In genomic region chrX:48432599-48433526, GRCm38 (mm10) we compare ENCODE assay signal across 13 mouse cellular contexts. TPM values are rescaled to one million over a fixed set of nuclear protein-coding genes. Genes with fewer than 3 reads are reported as not detected.
DNase-seq lines count a peak whose midpoint lies in the region; ATAC-seq and TF ChIP-seq lines count a peak whose summit lies in the region.
"Had no signal": no experiment of that assay in that cellular context is flagged by ENCODE, and none has a peak within 500 bp of the region (broad histone marks: within the 10 kb centered on the region; RNA-seq: fewer than 3 reads in every experiment).

No protein-coding gene starts in this region.

- H3K27ac ChIP-seq in heart, embryonic 12.5 days (ENCODE audit: poor library complexity, severe bottlenecking), result no peak overlapping the region
- no peak overlapping the region for H3K27ac ChIP-seq in heart, adult 2 months
- 0 out of 2 replicates have a peak overlapping the region, but pooled peaks have one; percentile 20 for H3K27ac ChIP-seq in liver, embryonic 12.5 days
- H3K27ac ChIP-seq: embryonic facial prominence, embryonic 10.5 days; hindbrain, embryonic 14.5 days; midbrain, embryonic 15.5 days had no signal

- no peak for TF ChIP-seq POLR2A in heart, adult 2 months (IDR thresholded peaks at IDR 0.05; ENCODE audit: insufficient read depth, low read depth, low read length)

- no peak overlapping the region for H3K9ac ChIP-seq in heart, embryonic 12.5 days
- no peak overlapping the region for H3K9ac ChIP-seq in heart, adult 2 months (ENCODE audit: low read depth, low read length)
- no peak overlapping the region for H3K9ac ChIP-seq in liver, embryonic 12.5 days
- H3K9ac ChIP-seq: hindbrain, embryonic 14.5 days; midbrain, embryonic 15.5 days had no signal

- H3K27me3 ChIP-seq in heart, embryonic 12.5 days (replicated peaks), result no peaks in the 10 kb centered on the region
- no peaks in the 10 kb centered on the region for H3K27me3 ChIP-seq in heart, adult 2 months (ENCODE audit: control insufficient read depth, insufficient read depth, low read length)
- H3K27me3 ChIP-seq in liver, embryonic 12.5 days (replicated peaks), result no peaks in the 10 kb centered on the region
- H3K27me3 ChIP-seq: midbrain, embryonic 15.5 days had no signal

- WGBS in heart, embryonic 12.5 days, result 61% methylated on average over 15 of the region's 15 CpGs
- 64% methylated on average over 15 of the region's 15 CpGs for WGBS in heart, adult 2 months
- WGBS in liver, embryonic 12.5 days (ENCODE audit: insufficient replicate concordance), result 39% methylated on average over 15 of the region's 15 CpGs

- H3K36me3 ChIP-seq in heart, embryonic 12.5 days, result no peaks in the 10 kb centered on the region
- no peaks in the 10 kb centered on the region for H3K36me3 ChIP-seq in heart, adult 2 months (ENCODE audit: control insufficient read depth, insufficient read depth, low read length)
- H3K36me3 ChIP-seq in liver, embryonic 12.5 days, result no peaks in the 10 kb centered on the region
- H3K36me3 ChIP-seq: embryonic facial prominence, embryonic 10.5 days; midbrain, embryonic 15.5 days had no signal

- H3K4me3 ChIP-seq in heart, embryonic 12.5 days, result no peak overlapping the region
- no peak overlapping the region for H3K4me3 ChIP-seq in heart, adult 2 months
- H3K4me3 ChIP-seq in liver, embryonic 12.5 days, result no peak overlapping the region
- H3K4me3 ChIP-seq: embryonic facial prominence, embryonic 10.5 days; midbrain, embryonic 15.5 days had no signal

- no peak for TF ChIP-seq EP300 in heart, adult 2 months (IDR thresholded peaks at IDR 0.05; ENCODE audit: insufficient read depth, low read depth, low read length)

- ATAC-seq in heart, embryonic 12.5 days (ENCODE audit: insufficient number of reproducible peaks, low FRiP score), result no peak
- no peak for ATAC-seq in liver, embryonic 12.5 days
- ATAC-seq: midbrain, embryonic 15.5 days had no signal

- intact Hi-C loops in heart, adult 2 months (cut with DNase I), result no loop called here

- no peak for DNase-seq in heart, adult 2 months
- DNase-seq in CD4-positive helper T cell, adult 2 months (ENCODE audit: low read depth, low spot score), result peak; percentile 54
- DNase-seq in ZHBTc4 (ENCODE audit: low read depth, low spot score), result peak; percentile 48
- no peak for DNase-seq in cerebellum, postnatal 25 days
- DNase-seq in urinary bladder, adult 18-20 months (ENCODE audit: low spot score in 2 of 2), result no peak
- DNase-seq in T-cell, adult 2 months (ENCODE audit: low spot score), result no peak
- DNase-seq: cerebellum, adult 9-10 months; layer of hippocampus, adult 9-11 months had no signal

- no peak for TF ChIP-seq CTCF in heart, adult 2 months (IDR thresholded peaks at IDR 0.05)

- 0 out of 2 replicates have a peak overlapping the region, but pooled peaks have one; percentile 4 for H3K4me2 ChIP-seq in heart, embryonic 12.5 days
- H3K4me2 ChIP-seq in liver, embryonic 12.5 days, result peak overlapping the region; percentile 33
- H3K4me2 ChIP-seq: hindbrain, embryonic 14.5 days; midbrain, embryonic 15.5 days had no signal

- H3K79me2 ChIP-seq in heart, adult 2 months (replicated peaks; ENCODE audit: control insufficient read depth, insufficient read depth, low read length), result no peaks in the 10 kb centered on the region

- H3K4me1 ChIP-seq in heart, embryonic 12.5 days (replicated peaks), result peaks cover 42% of the 10 kb centered on the region
- H3K4me1 ChIP-seq in heart, adult 2 months (ENCODE audit: control insufficient read depth, insufficient read depth, low read length), result peaks cover 15% of the 10 kb centered on the region
- H3K4me1 ChIP-seq in liver, embryonic 12.5 days, result peaks cover 42% of the 10 kb centered on the region
- H3K4me1 ChIP-seq: midbrain, embryonic 15.5 days had no signal

- H3K9me3 ChIP-seq in heart, embryonic 12.5 days (replicated peaks), result no peaks in the 10 kb centered on the region
- H3K9me3 ChIP-seq in liver, embryonic 12.5 days (replicated peaks), result no peaks in the 10 kb centered on the region
- H3K9me3 ChIP-seq: embryonic facial prominence, embryonic 10.5 days; midbrain, embryonic 15.5 days had no signal

RNA-seq across cellular contexts. Expression of gene Elf4, which starts 30.1 kb away (rescaled TPM):
- polyA plus RNA-seq in heart, embryonic 12.5 days (2016; fragmentation: Nextera tagmentation; extraction: Ambion mirVana), result 17.0 and 18.7 TPM in 2 replicates
- 1 to 10 TPM; 4.5 to 5.0 TPM for total RNA-seq in heart, adult 2 months (2021)
- 7.6 and 8.3 TPM in 2 replicates for polyA plus RNA-seq in heart, adult 2 months (2012; rRNA removed)
- polyA plus RNA-seq in liver, embryonic 12.5 days (2016; fragmentation: Nextera tagmentation; extraction: Ambion mirVana), result 4.0 and 4.3 TPM in 2 replicates

Comparison
In these comparisons a context has a peak if more than half of its experiments do, and no peak if none do; other contexts are left out.
1. DNase-seq: peak in CD4-positive helper T cell, adult 2 months (single experiment) and ZHBTc4 (single experiment); none in heart, adult 2 months (0 of 2), cerebellum, postnatal 25 days (0 of 2), urinary bladder, adult 18-20 months (0 of 2) and T-cell, adult 2 months (single experiment).